Mouse (Mus musculus) liver, embryonic 14.5 days (tissue): ENCODE measurements around the gene Zmiz1.

Source experiments
- CTCF ChIP-seq: IDR thresholded peaks from 2 replicates; pipeline ENCODE4 v1.5.1; 2016; ENCODE audit warnings: antibody characterized with exemption, low read depth, control low read depth
- EP300 ChIP-seq: IDR thresholded peaks from 2 replicates; pipeline ENCODE4 v1.6.1; 2016; ENCODE audit warnings: antibody characterized with exemption, low read depth

- TF ChIP-seq CTCF (no peak), EP300 (no peak)
Measured at GRCm38 (mm10) chr14:25510987-25511386, 52.0 kb downstream of the Zmiz1 start.
